Mouse (Mus musculus) myocyte (in vitro differentiated cells): ENCODE measurements at regions not wholly inside any gene's neighbourhood (a gene's known extent, or its start where the extent isn't known, plus 50 kb on each side); places are given as distances from the start of the nearest gene placed in this dataset.

Experiments used
- CEBPB ChIP-seq: IDR thresholded peaks from 2 replicates; pipeline ENCODE4 v1.6.1; 2011; ENCODE audit warnings: mild to moderate bottlenecking, moderate library complexity; ENCODE audit not compliant: poor library complexity, insufficient read depth, severe bottlenecking
- E2F4 ChIP-seq: IDR thresholded peaks from one replicate; pipeline ENCODE4 v1.6.1; 2011; ENCODE audit warnings: mild to moderate bottlenecking, control low read depth, moderate library complexity; ENCODE audit not compliant: insufficient read depth
- MAX ChIP-seq: IDR thresholded peaks from one replicate; pipeline ENCODE4 v1.6.1; 2011; ENCODE audit warnings: low read depth, mild to moderate bottlenecking, control low read depth
- MYOG ChIP-seq, 3 experiments: IDR thresholded peaks; one replicate each; pipeline ENCODE4 v1.6.1; 2011; ENCODE audit warnings: control low read depth in 2 of 3, low read depth in 2 of 3, mild to moderate bottlenecking in 2 of 3; ENCODE audit not compliant: insufficient read length in 2 of 3, control insufficient read depth in 1 of 3, insufficient read depth in 1 of 3
- POLR2A ChIP-seq: IDR thresholded peaks from one replicate; pipeline ENCODE4 v1.6.1; 2011; ENCODE audit warnings: low read depth, mild to moderate bottlenecking, control low read depth, moderate library complexity; ENCODE audit not compliant: insufficient read length
- POLR2AphosphoS2 ChIP-seq: IDR thresholded peaks from one replicate; pipeline ENCODE4 v1.6.1; 2011; ENCODE audit warnings: low read depth, control low read depth; ENCODE audit not compliant: insufficient read length
- REST ChIP-seq: IDR thresholded peaks from one replicate; pipeline ENCODE4 v1.6.1; 2011; ENCODE audit warnings: mild to moderate bottlenecking, control low read depth, moderate library complexity; ENCODE audit not compliant: insufficient read depth, insufficient read length
- SRF ChIP-seq: IDR thresholded peaks from one replicate; pipeline ENCODE4 v1.6.1; 2011; ENCODE audit warnings: low read depth; ENCODE audit not compliant: control insufficient read depth, insufficient read length
- TCF12 ChIP-seq: IDR thresholded peaks from one replicate; pipeline ENCODE4 v1.6.1; 2011; ENCODE audit warnings: mild to moderate bottlenecking, control low read depth; ENCODE audit not compliant: poor library complexity, insufficient read depth, severe bottlenecking
- TCF3 ChIP-seq: IDR thresholded peaks from one replicate; pipeline ENCODE4 v1.6.1; 2011; ENCODE audit warnings: low read depth, control low read depth; ENCODE audit not compliant: insufficient read length
- USF1 ChIP-seq: IDR thresholded peaks from one replicate; pipeline ENCODE4 v1.6.1; 2011; ENCODE audit warnings: low read depth, mild to moderate bottlenecking, control low read depth, moderate library complexity

- TF ChIP-seq USF1 (no peak), MAX (no peak), E2F4 (no peak), TCF12 (no peak), POLR2A (no peak), SRF (no peak), POLR2AphosphoS2 (no peak), TCF3 (no peak), MYOG (IDR thresholded peaks at IDR 0.05; ENCODE audit: control insufficient read depth in 1 of 3, insufficient read depth in 1 of 3, insufficient read length in 2 of 3, low read depth in 2 of 3) (no peak), CEBPB (no peak), REST (no peak)
Measured at GRCm38 (mm10) chrX:162274581-162274980, 115.1 kb upstream of the Nhs start.
